Mouse (Mus musculus) myocyte (in vitro differentiated cells): ENCODE results near the gene Cd2. TPM values are rescaled to one million over a fixed set of nuclear protein-coding genes. Genes with fewer than 3 reads are reported as not detected.

Source experiments
- H3K27me3 ChIP-seq: one replicate; pipeline ENCODE4 v1.6.1; 2011; ENCODE audit not compliant: control insufficient read depth, insufficient read depth, insufficient read length
- H3K36me3 ChIP-seq: one replicate; pipeline ENCODE4 v1.6.1; 2011; ENCODE audit not compliant: control insufficient read depth, insufficient read depth
- H3K4me2 ChIP-seq: one replicate; pipeline ENCODE4 v1.6.1; 2011; ENCODE audit warnings: low read depth, control low read depth
- H3K4me3 ChIP-seq: one replicate; pipeline ENCODE4 v1.5.1; 2011; ENCODE audit warnings: mild to moderate bottlenecking, control low read depth, moderate library complexity
- H3K79me2 ChIP-seq: one replicate; pipeline ENCODE4 v1.6.1; 2011; ENCODE audit not compliant: control insufficient read depth, insufficient read depth
- H3ac ChIP-seq: one replicate; pipeline ENCODE4 v1.6.1; 2011; ENCODE audit not compliant: control insufficient read depth, insufficient read length
- CEBPB ChIP-seq: IDR thresholded peaks from 2 replicates; pipeline ENCODE4 v1.6.1; 2011; ENCODE audit warnings: mild to moderate bottlenecking, moderate library complexity; ENCODE audit not compliant: poor library complexity, insufficient read depth, severe bottlenecking
- E2F4 ChIP-seq: IDR thresholded peaks from one replicate; pipeline ENCODE4 v1.6.1; 2011; ENCODE audit warnings: mild to moderate bottlenecking, control low read depth, moderate library complexity; ENCODE audit not compliant: insufficient read depth
- MAX ChIP-seq: IDR thresholded peaks from one replicate; pipeline ENCODE4 v1.6.1; 2011; ENCODE audit warnings: low read depth, mild to moderate bottlenecking, control low read depth
- MYOD1 ChIP-seq, 3 experiments: IDR thresholded peaks; one replicate each; pipeline ENCODE4 v1.6.1; 2011; ENCODE audit warnings: control low read depth in 2 of 3, low read depth in 2 of 3, mild to moderate bottlenecking in 2 of 3, moderate library complexity in 1 of 3; ENCODE audit not compliant: insufficient read length in 2 of 3, control insufficient read depth in 1 of 3
- MYOG ChIP-seq, 3 experiments: IDR thresholded peaks; one replicate each; pipeline ENCODE4 v1.6.1; 2011; ENCODE audit warnings: control low read depth in 2 of 3, low read depth in 2 of 3, mild to moderate bottlenecking in 2 of 3; ENCODE audit not compliant: insufficient read length in 2 of 3, control insufficient read depth in 1 of 3, insufficient read depth in 1 of 3
- POLR2A ChIP-seq: IDR thresholded peaks from one replicate; pipeline ENCODE4 v1.6.1; 2011; ENCODE audit warnings: low read depth, mild to moderate bottlenecking, control low read depth, moderate library complexity; ENCODE audit not compliant: insufficient read length
- POLR2AphosphoS2 ChIP-seq: IDR thresholded peaks from one replicate; pipeline ENCODE4 v1.6.1; 2011; ENCODE audit warnings: low read depth, control low read depth; ENCODE audit not compliant: insufficient read length
- REST ChIP-seq: IDR thresholded peaks from one replicate; pipeline ENCODE4 v1.6.1; 2011; ENCODE audit warnings: mild to moderate bottlenecking, control low read depth, moderate library complexity; ENCODE audit not compliant: insufficient read depth, insufficient read length
- SRF ChIP-seq: IDR thresholded peaks from one replicate; pipeline ENCODE4 v1.6.1; 2011; ENCODE audit warnings: low read depth; ENCODE audit not compliant: control insufficient read depth, insufficient read length
- TCF12 ChIP-seq: IDR thresholded peaks from one replicate; pipeline ENCODE4 v1.6.1; 2011; ENCODE audit warnings: mild to moderate bottlenecking, control low read depth; ENCODE audit not compliant: poor library complexity, insufficient read depth, severe bottlenecking
- TCF3 ChIP-seq: IDR thresholded peaks from one replicate; pipeline ENCODE4 v1.6.1; 2011; ENCODE audit warnings: low read depth, control low read depth; ENCODE audit not compliant: insufficient read length
- USF1 ChIP-seq: IDR thresholded peaks from one replicate; pipeline ENCODE4 v1.6.1; 2011; ENCODE audit warnings: low read depth, mild to moderate bottlenecking, control low read depth, moderate library complexity
- polyA plus RNA-seq: library from polyadenylated mRNA; unstranded; fragments of >200 nt; fragmentation: generic; extraction: Trizol; gene quantifications from one replicate; pipeline ENCODE4 v1.2.1, GENCODE M21; 2012; ENCODE audit warnings: missing spikeins

Cd2 gene
- polyA plus RNA-seq, 1 experiment = not detected

DNA sequence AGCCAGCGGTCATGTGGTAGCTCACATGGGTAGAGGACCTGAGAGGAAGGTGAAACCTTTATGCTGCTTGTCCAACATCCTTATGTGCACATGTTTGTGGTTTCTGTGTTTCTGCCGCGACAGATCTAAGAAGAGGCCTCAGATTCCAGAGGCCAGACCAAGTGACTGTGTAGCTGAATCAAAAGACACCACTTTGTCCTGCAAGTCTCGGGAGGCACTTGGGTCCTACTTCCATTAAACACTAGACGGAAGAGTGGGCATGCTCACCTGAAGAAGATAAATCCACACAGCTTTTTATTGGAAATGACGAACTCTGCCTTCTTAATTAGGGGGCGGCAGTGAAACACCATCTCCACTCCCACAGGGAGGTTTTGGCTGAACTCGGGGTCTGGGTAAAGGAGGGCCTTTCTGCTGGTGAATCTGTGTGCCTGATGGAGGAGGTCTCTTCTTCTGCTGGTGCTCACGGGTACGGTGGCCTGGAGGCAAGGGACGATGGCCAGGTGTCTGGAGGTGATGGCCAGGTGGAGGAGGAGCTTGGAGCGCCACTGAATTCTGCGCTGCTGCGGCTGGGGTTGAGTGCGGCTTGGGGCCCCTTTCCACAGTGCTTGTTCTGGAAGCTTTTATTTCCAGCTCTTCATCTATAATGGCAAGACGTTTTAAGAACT lies 12.0 kb downstream of the Cd2 start:
- no peaks in the 10 kb centered on the region for H3K36me3 ChIP-seq

DNA sequence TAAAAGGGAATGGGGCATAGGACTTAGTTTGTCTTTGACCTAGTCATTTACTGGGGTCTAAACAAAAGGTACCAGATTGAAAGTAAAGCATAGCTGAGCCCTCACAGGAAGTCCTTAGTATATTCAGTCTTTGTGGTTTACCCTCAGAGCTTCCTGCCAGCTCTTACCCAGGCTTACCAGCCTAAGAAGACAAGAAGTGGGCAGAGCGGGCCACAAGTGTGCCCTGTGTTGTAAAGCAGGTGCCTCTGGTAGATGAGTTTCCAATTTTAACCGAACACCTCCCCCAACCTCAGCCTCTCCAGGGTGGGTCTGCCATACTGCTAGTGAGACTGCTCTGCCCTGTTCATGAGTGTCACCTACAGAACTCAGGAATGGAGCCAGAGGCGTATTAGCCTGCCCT lies 12.9 kb downstream of the Cd2 start:
- no peak overlapping the region for H3K4me2 ChIP-seq
- TF ChIP-seq MAX = no peak
- no peak for TF ChIP-seq E2F4
- TF ChIP-seq MYOG (IDR thresholded peaks at IDR 0.05; ENCODE audit: control insufficient read depth in 1 of 3, insufficient read depth in 1 of 3, insufficient read length in 2 of 3, low read depth in 2 of 3) = no peak
- TF ChIP-seq REST = no peak
- no peak for TF ChIP-seq TCF3
- TF ChIP-seq POLR2A = no peak
- TF ChIP-seq SRF = no peak
- no peak for TF ChIP-seq CEBPB
- TF ChIP-seq MYOD1 (IDR thresholded peaks at IDR 0.05; ENCODE audit: control insufficient read depth in 1 of 3, insufficient read length in 2 of 3, low read depth in 2 of 3) = no peak
- H3K4me3 ChIP-seq = no peak overlapping the region
- H3ac ChIP-seq = no peak overlapping the region
- no peaks in the 10 kb centered on the region for H3K36me3 ChIP-seq
- peaks cover 7% of the 10 kb centered on the region for H3K27me3 ChIP-seq
- no peaks in the 10 kb centered on the region for H3K79me2 ChIP-seq

More for the DNA sequence above, 12.0 kb downstream of the Cd2 start:
- H3K4me2 ChIP-seq = no peak overlapping the region
- TF ChIP-seq REST (no peak), SRF (no peak), MYOD1 (IDR thresholded peaks at IDR 0.05; ENCODE audit: control insufficient read depth in 1 of 3, insufficient read length in 2 of 3, low read depth in 2 of 3) (no peak), MYOG (IDR thresholded peaks at IDR 0.05; ENCODE audit: control insufficient read depth in 1 of 3, insufficient read depth in 1 of 3, insufficient read length in 2 of 3, low read depth in 2 of 3) (no peak), CEBPB (no peak), TCF12 (no peak), POLR2A (no peak), POLR2AphosphoS2 (no peak), TCF3 (no peak), USF1 (no peak), E2F4 (no peak)
- H3K27me3 ChIP-seq = peaks cover 7% of the 10 kb centered on the region
- no peaks in the 10 kb centered on the region for H3K79me2 ChIP-seq
- no peak overlapping the region for H3K4me3 ChIP-seq
- H3ac ChIP-seq = no peak overlapping the region

DNA sequence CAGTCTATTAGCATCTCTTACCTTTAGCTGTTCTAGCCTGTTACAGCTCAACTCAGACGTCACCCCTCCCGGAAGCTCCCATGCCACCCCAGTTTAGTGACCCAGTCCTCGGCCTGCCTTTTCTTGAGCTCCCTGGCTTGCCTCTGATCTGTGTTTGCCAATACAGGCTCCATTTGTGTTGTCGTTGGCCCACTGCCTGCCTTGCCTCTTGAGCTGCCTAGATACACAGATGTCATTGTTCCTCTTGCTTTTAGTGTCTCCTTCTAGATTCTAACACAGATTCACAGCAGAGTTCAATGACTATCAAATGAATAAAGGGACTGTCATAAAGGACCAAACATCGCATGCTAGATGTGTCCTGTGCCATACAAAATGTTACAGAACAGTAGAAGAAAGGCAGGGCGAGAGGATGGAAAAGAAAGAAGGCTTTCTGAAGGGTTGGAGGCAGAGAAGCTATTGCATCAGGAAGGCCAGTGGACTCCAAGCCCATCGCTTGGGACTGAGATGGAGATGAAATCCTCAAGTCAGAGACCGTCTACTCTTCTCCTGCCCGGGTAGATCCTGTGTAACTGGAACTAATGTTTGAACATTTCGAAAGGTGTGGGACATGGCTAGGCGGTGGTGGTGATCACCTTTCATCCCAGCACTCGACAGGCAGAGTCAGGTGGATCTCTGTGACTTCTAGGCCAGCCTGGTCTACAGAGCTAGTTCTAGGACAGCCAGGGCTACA lies 13.5 kb downstream of the Cd2 start:
- TF ChIP-seq TCF3 (no peak), CEBPB (no peak), POLR2AphosphoS2 (no peak), E2F4 (no peak), MYOG (IDR thresholded peaks at IDR 0.05; ENCODE audit: control insufficient read depth in 1 of 3, insufficient read depth in 1 of 3, insufficient read length in 2 of 3, low read depth in 2 of 3) (no peak), REST (no peak), POLR2A (no peak), SRF (no peak), MAX (no peak), MYOD1 (IDR thresholded peaks at IDR 0.05; ENCODE audit: control insufficient read depth in 1 of 3, insufficient read length in 2 of 3, low read depth in 2 of 3) (no peak), TCF12 (no peak), USF1 (no peak)
- no peak overlapping the region for H3ac ChIP-seq
- H3K4me3 ChIP-seq = no peak overlapping the region
- no peaks in the 10 kb centered on the region for H3K79me2 ChIP-seq
- no peak overlapping the region for H3K4me2 ChIP-seq
- peaks cover 7% of the 10 kb centered on the region for H3K27me3 ChIP-seq
- H3K36me3 ChIP-seq = no peaks in the 10 kb centered on the region

DNA sequence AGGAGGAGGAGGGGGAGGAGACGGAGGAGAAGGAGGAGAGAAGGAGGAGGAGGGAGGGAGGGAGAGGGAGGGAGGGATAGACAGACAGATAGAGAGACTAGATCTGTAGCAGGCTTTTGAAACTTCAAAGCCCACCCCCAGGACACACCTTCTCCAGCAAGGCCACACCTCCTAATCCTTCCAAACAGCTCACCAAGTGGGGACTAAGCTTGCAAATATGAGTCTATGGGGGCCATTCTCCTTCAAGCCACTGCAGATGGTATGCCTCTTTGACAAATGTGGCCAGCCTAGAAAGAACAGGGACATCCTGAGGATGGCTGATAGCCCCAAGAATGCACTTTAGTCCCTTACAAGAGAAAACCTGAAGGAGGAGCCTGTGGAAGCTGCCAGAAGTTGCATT lies 15.6 kb downstream of the Cd2 start:
- H3K79me2 ChIP-seq = no peaks in the 10 kb centered on the region
- H3K27me3 ChIP-seq = peaks cover 7% of the 10 kb centered on the region
- H3K4me2 ChIP-seq = no peak overlapping the region
- H3ac ChIP-seq = no peak overlapping the region
- no peaks in the 10 kb centered on the region for H3K36me3 ChIP-seq
- H3K4me3 ChIP-seq = no peak overlapping the region
- TF ChIP-seq E2F4 (no peak), USF1 (no peak)

DNA sequence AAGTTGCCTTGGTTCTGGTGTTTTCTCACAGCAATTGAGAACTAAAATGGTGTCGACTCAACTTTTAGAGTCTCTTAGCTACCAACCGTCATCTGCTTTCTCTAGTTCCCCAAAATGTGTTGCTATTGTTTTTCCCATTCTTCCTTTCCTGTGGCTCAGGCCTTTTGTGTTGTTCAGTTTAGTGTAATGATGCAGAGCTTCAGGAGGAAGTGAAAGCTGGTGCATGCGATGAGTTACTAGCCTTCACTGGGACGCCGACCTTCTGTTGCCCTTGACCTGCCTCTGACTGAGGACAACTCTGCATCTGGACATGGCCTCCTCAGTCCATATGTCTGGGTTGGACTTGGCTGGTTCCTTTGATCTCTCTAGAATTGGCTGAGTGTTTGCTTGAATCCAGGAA lies 16.9 kb downstream of the Cd2 start:
- Histone ChIP-seq H3ac (no peak overlapping the region), H3K36me3 (no peaks in the 10 kb centered on the region), H3K79me2 (no peaks in the 10 kb centered on the region), H3K4me3 (no peak overlapping the region), H3K27me3 (no peaks in the 10 kb centered on the region), H3K4me2 (no peak overlapping the region)
- no peak for TF ChIP-seq USF1
- no peak for TF ChIP-seq E2F4
- TF ChIP-seq MYOD1 (IDR thresholded peaks at IDR 0.05; ENCODE audit: control insufficient read depth in 1 of 3, insufficient read length in 2 of 3, low read depth in 2 of 3) = no peak
- TF ChIP-seq REST = no peak
- TF ChIP-seq MAX = no peak
- no peak for TF ChIP-seq CEBPB
- TF ChIP-seq TCF3 = no peak
- TF ChIP-seq POLR2A = no peak
- TF ChIP-seq TCF12 = no peak
- TF ChIP-seq MYOG (IDR thresholded peaks at IDR 0.05; ENCODE audit: control insufficient read depth in 1 of 3, insufficient read depth in 1 of 3, insufficient read length in 2 of 3, low read depth in 2 of 3) = no peak
- TF ChIP-seq POLR2AphosphoS2 = no peak
- no peak for TF ChIP-seq SRF
